Mouse (Mus musculus) lung, embryonic 15.5 days (tissue): ENCODE results near the gene Olfr1410. TPM values are rescaled to one million over a fixed set of nuclear protein-coding genes. Genes with fewer than 3 reads are reported as not detected.
A peak's percentile ranks its signal among the peaks of the same experiment; 100 is the strongest.

Source experiments
- ATAC-seq: fragments of 200-750 bp; cut with Nextera tagmentation; 2 replicates; pipeline ENCODE4 v1.8.0; 2017; ENCODE audit warnings: moderate number of reproducible peaks, borderline replicate concordance; ENCODE audit not compliant: low FRiP score, low TSS enrichment; ENCODE audit errors: extremely low read depth
- H3K27ac ChIP-seq: fragments of 300-500 bp; sonication (generic); 2 replicates; pipeline ENCODE4 v1.5.1; 2015; ENCODE audit warnings: moderate library complexity, mild to moderate bottlenecking, inconsistent platforms
- H3K27me3 ChIP-seq: fragments of 300-500 bp; sonication (generic); 2 replicates; pipeline ENCODE4 v1.6.1; 2015; ENCODE audit warnings: inconsistent platforms
- H3K36me3 ChIP-seq: fragments of 300-500 bp; sonication (generic); 2 replicates; pipeline ENCODE4 v1.6.1; 2015; ENCODE audit warnings: inconsistent platforms
- H3K4me1 ChIP-seq: fragments of 300-500 bp; sonication (generic); 2 replicates; pipeline ENCODE4 v1.6.1; 2015; ENCODE audit warnings: inconsistent platforms
- H3K4me2 ChIP-seq: fragments of 300-500 bp; sonication (generic); 2 replicates; pipeline ENCODE4 v1.6.1; 2015; ENCODE audit warnings: inconsistent platforms, mild to moderate bottlenecking, moderate library complexity
- H3K4me3 ChIP-seq: fragments of 300-500 bp; sonication (generic); 2 replicates; pipeline ENCODE4 v1.5.1; 2015; ENCODE audit warnings: mild to moderate bottlenecking, inconsistent platforms
- H3K9ac ChIP-seq: fragments of 300-500 bp; sonication (generic); 2 replicates; pipeline ENCODE4 v1.6.1; 2015; ENCODE audit warnings: inconsistent platforms
- H3K9me3 ChIP-seq: fragments of 300-500 bp; sonication (generic); 2 replicates; pipeline ENCODE4 v1.6.1; 2016; ENCODE audit warnings: inconsistent platforms
- WGBS: fragments of 180-500 bp; shearing (Covaris S2); methylation state at CpG from one replicate; pipeline ENCODE4 v1.1.7; 2015; 5-methylcytosine and 5-hydroxymethylcytosine counted together
- polyA plus RNA-seq: library from polyadenylated mRNA; unstranded; fragments of >200 nt; fragmentation: Nextera tagmentation; extraction: Ambion mirVana; gene quantifications from 2 replicates; pipeline ENCODE4 v1.2.1, GENCODE M21; 2015

Gene Olfr1410
- polyA plus RNA-seq, 1 experiment from 2014 or later, result not detected

DNA sequence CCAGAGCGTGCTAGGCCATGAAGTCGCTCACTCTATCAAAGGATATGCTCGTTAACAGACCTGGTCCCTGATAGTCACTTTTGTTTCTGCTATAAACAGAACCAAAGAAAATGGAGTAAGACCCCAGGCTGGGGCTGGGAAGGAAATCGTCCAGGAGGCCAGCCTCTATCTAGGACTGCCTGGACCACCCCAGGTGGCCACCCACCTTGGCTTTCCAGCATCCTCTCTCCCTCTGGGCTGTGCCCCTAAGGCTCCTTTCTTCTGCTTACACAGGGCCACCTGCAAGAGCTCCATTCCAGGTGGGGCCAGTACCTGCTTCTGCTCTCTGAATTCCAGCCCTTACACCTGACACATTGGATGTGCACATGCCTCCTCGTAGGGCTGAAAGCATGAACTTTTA is 26.6 kb downstream of the Olfr1410 start:
- Histone ChIP-seq H3K9ac (no peak overlapping the region), H3K27me3 (no peaks in the 10 kb centered on the region), H3K4me1 (no peaks in the 10 kb centered on the region), H3K36me3 (peaks cover 7% of the 10 kb centered on the region; the same call in 1 of the 2 replicates), H3K27ac (no peak overlapping the region), H3K4me3 (no peak overlapping the region), H3K4me2 (no peak overlapping the region), H3K9me3 (no peaks in the 10 kb centered on the region)
- 66% methylated on average over 5 of the region's 5 CpGs for WGBS
- no peak for ATAC-seq

DNA sequence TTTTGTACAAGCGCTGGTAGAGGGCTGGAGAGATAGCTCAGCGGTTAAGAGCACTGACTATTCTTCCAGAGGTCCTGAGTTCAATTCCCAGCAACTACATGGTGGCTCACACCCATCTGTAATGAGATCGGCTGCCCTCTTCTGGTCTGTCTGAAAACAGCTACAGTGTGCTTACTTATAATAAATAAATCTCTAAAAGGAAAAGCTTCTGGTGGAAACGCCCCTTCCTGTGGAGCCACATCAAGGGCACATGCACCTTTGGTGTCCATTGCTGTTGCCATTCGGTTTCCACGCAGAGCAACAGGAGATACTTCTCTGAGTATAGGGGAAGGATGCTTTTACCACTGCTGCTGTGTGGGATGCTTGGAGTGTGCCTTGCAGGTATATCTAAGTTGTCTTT is 27.4 kb downstream of the Olfr1410 start:
- WGBS, result 64% methylated on average over 6 of the region's 6 CpGs
- no peak overlapping the region for H3K27ac ChIP-seq
- no peak for ATAC-seq
- H3K4me1 ChIP-seq, result no peaks in the 10 kb centered on the region
- no peak overlapping the region for H3K9ac ChIP-seq
- H3K27me3 ChIP-seq, result no peaks in the 10 kb centered on the region
- H3K9me3 ChIP-seq, result no peaks in the 10 kb centered on the region
- peaks cover 14% of the 10 kb centered on the region; the same call in 1 of the 2 replicates for H3K36me3 ChIP-seq
- no peak overlapping the region for H3K4me3 ChIP-seq
- H3K4me2 ChIP-seq, result no peak overlapping the region

DNA sequence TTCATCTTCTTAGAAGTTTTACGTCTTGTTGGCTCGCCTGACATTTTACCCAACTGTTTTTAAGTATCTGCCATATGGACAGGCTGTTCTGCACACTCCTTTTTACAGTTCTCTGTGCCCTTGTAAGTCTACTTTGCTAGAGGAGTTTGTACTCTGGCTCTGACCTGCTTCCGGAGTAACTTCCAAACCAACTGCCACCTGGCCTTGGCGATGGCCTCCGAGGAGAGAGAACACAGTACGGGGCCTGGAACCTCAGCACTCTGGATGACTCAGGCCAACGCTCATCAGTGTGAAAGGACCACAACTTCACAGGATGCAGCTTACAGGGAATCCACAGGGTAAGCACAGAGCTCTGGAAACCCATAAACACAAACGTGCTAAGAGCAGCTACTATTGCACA is 28.1 kb downstream of the Olfr1410 start:
- ATAC-seq, result no peak
- Histone ChIP-seq H3K36me3 (peaks cover 17% of the 10 kb centered on the region; the same call in 1 of the 2 replicates), H3K4me3 (no peak overlapping the region), H3K9me3 (no peaks in the 10 kb centered on the region), H3K4me2 (no peak overlapping the region), H3K9ac (no peak overlapping the region), H3K4me1 (no peaks in the 10 kb centered on the region), H3K27ac (no peak overlapping the region), H3K27me3 (no peaks in the 10 kb centered on the region)
- WGBS, result 83% methylated on average over 8 of the region's 8 CpGs

DNA sequence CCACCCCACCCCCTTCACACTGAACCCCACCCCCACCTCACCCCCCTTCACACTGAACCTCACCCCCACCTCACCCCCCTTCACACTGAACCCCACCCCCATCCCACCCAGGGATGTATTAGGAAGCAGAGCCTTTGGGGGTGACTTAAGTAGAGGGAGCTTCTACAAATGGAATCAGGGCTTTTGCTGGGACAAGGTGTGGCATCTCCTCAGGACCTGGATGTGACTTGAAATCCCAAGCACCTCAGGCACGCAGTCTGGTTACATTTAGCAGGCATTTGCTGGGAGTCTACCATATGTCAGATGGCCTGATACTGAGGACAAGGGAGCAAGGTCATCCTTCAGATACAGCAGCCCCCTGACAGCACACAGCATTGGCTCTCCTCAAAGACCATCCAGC is 29.0 kb downstream of the Olfr1410 start:
- Histone ChIP-seq H3K4me2 (no peak overlapping the region), H3K4me3 (no peak overlapping the region), H3K9me3 (no peaks in the 10 kb centered on the region), H3K27ac (no peak overlapping the region), H3K36me3 (peaks cover 22% of the 10 kb centered on the region; the same call in 1 of the 2 replicates), H3K4me1 (no peaks in the 10 kb centered on the region), H3K9ac (no peak overlapping the region), H3K27me3 (no peaks in the 10 kb centered on the region)
- ATAC-seq, result no peak
- WGBS, result 62% methylated on average over 1 of the region's 1 CpGs

DNA sequence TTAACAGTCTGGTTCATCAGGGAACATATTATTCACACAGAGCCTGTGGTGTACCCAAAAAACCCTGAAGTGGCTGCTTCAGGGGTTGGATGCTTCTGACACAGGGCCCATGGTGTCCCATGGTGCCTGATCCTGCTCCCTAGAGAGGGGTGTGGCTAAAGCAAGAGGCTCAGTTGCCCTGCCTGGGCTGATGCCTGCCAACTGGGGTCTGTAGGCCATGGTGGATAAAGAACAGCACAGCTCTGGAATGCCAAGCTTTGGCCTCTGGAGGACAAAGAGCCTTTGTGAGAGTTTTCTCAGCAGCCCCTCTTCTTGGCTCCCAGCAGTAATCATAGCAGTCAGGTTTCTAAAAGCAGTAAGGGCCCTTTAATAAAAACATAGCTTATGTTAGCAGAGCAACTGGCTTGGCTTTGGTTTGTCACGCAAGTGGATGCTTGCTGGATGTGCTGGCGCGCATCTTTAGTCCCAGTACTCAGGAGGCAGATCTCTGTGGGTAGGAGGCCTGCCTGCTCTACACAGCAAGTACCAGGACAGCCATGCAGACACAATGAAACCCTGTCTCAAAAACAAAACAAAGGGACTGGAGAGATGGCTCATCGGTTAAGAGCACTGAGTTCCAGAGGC is 29.5 kb downstream of the Olfr1410 start:
- Histone ChIP-seq H3K9ac (no peak overlapping the region), H3K9me3 (no peaks in the 10 kb centered on the region), H3K4me3 (no peak overlapping the region), H3K4me2 (no peak overlapping the region), H3K27ac (no peak overlapping the region), H3K4me1 (peaks cover 2% of the 10 kb centered on the region; the same call in 1 of the 2 replicates), H3K27me3 (no peaks in the 10 kb centered on the region), H3K36me3 (peaks cover 22% of the 10 kb centered on the region; the same call in 1 of the 2 replicates)
- ATAC-seq, result no peak
- WGBS, result 77% methylated on average over 4 of the region's 4 CpGs

DNA sequence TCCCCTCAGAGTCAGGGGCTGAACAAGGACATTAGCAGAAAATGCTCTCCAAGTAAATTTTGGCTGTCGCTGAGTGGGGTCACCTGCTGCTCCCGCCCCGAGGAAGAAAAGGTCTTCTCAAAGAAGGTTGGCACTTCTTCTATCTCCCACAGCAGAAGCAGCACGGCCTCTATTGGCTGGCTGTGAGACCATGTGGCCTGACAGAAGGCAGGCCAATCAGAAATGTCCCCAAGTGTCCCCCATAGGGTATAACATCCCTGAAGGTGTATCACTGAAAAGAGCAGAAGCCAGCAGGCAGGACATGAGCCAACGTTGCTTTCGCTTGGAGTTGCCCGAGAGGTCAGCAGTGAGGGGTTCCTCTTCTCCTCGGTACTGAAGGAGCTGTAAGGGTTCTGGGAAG is 30.4 kb downstream of the Olfr1410 start:
- no peaks in the 10 kb centered on the region for H3K9me3 ChIP-seq
- ATAC-seq, result no peak
- WGBS, result 81% methylated on average over 8 of the region's 8 CpGs
- no peak overlapping the region for H3K27ac ChIP-seq
- H3K36me3 ChIP-seq, result peaks cover 22% of the 10 kb centered on the region; the same call in 1 of the 2 replicates
- H3K4me2 ChIP-seq, result no peak overlapping the region
- H3K4me3 ChIP-seq, result no peak overlapping the region
- H3K9ac ChIP-seq, result no peak overlapping the region
- peaks cover 11% of the 10 kb centered on the region for H3K4me1 ChIP-seq
- no peaks in the 10 kb centered on the region for H3K27me3 ChIP-seq

DNA sequence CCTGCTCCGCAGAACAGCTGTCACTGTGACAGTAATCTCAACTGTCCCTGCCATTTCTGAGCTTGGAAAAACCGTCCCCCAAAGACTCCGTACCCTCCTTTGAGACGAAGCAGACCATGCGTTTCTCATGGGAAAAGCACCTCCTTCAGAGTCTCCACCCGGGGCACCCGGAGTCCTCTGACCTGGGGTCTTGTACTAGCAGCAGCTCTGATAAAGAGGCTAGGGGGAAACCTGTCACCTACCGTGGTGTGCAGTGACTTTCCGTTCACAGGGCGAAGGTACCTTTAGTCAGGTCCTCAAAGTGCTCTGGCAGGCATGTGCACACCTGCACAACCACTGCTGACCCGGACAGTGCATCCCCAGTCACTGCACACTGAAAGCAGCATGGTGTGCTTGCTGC is 31.1 kb downstream of the Olfr1410 start:
- H3K4me1 ChIP-seq, result peaks cover 14% of the 10 kb centered on the region
- WGBS, result 90% methylated on average over 11 of the region's 11 CpGs
- H3K4me2 ChIP-seq, result no peak overlapping the region
- H3K9ac ChIP-seq, result no peak overlapping the region
- no peak overlapping the region for H3K4me3 ChIP-seq
- no peak for ATAC-seq
- no peaks in the 10 kb centered on the region for H3K27me3 ChIP-seq
- H3K9me3 ChIP-seq, result no peaks in the 10 kb centered on the region
- peaks cover 22% of the 10 kb centered on the region; the same call in 1 of the 2 replicates for H3K36me3 ChIP-seq
- no peak overlapping the region for H3K27ac ChIP-seq

DNA sequence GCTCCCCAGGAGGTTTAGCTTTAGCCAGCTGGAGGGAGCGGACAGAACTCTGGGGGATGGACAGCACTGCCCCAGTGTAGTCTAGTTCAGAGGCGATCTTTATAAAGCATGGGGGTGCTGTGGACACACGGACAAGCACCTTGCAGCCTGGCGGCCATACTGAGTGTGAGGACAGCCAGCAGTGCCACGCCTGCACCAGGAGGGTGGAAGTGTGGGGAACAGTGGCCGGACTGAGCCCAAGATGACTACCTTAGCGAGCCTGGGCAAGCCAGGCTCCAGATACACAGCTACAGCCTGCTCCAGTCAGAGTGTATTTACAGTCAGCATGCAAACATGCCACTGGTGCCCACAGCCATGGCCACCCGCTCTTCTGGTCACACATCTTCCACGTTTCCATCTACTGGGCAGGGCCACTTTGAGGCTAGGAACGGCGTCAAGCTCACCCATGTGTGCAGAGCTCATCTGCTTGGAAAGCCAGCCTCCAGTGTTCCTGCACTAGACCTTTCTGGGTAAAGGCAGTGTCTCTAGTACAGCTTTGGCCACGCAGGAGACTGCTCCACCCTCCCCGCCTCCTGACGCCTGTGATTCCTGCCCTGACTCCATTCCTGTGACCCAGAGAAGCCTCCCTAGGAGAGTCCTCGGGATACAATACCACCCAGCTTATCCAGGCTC is 32.1 kb downstream of the Olfr1410 start:
- Histone ChIP-seq H3K27ac (no peak overlapping the region), H3K9me3 (no peaks in the 10 kb centered on the region), H3K4me2 (no peak overlapping the region), H3K4me1 (peaks cover 20% of the 10 kb centered on the region), H3K27me3 (no peaks in the 10 kb centered on the region), H3K36me3 (peaks cover 22% of the 10 kb centered on the region; the same call in 1 of the 2 replicates), H3K4me3 (no peak overlapping the region), H3K9ac (no peak overlapping the region)
- 91% methylated on average over 15 of the region's 15 CpGs for WGBS
- ATAC-seq, result no peak

DNA sequence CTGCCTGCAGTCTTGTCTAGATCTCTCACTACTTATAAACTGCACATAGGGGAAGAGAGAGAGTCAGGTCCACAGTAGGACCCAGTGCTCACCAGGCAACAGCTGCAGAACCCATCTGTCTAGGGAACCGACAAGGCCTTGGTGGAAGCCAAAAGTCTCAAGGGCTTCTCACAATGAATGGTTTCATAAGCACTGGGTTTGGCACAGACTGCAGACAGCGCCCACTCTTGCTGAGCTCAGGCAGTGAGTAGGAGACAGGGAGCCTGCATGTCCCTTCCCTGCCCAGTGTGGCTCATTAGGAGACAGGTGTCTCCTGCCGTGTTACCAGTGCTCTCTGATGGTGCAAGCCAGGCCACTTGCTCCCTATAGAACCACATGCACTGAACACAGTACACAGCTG is 32.6 kb downstream of the Olfr1410 start:
- WGBS, result 75% methylated on average over 3 of the region's 3 CpGs
- H3K27ac ChIP-seq, result no peak overlapping the region
- no peaks in the 10 kb centered on the region for H3K27me3 ChIP-seq
- H3K9ac ChIP-seq, result no peak overlapping the region
- H3K4me3 ChIP-seq, result no peak overlapping the region
- peaks cover 22% of the 10 kb centered on the region; the same call in 1 of the 2 replicates for H3K36me3 ChIP-seq
- peaks cover 20% of the 10 kb centered on the region for H3K4me1 ChIP-seq
- no peaks in the 10 kb centered on the region for H3K9me3 ChIP-seq
- no peak for ATAC-seq
- H3K4me2 ChIP-seq, result no peak overlapping the region

DNA sequence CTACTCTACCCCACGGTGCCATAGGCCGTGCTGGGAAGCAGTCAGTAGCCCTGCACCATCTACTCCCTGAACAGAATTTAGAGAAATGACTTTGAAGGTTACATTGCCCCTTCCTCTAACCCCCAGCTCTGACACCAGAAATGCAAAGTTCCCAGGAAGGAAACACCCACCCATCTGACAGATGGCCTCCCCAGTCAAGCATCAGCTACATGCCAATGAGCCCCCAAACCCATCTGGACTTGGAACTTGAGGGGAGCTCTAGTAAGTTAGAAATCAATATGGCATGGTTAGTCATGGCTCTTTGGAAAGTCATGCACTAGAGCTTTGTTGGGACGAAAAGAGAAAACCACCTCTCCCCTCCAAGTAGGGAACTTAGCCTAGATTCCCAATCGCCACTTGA is 33.2 kb downstream of the Olfr1410 start:
- no peak overlapping the region for H3K27ac ChIP-seq
- no peak for ATAC-seq
- H3K9ac ChIP-seq, result no peak overlapping the region
- no peaks in the 10 kb centered on the region for H3K9me3 ChIP-seq
- H3K4me1 ChIP-seq, result peaks cover 20% of the 10 kb centered on the region
- peaks cover 22% of the 10 kb centered on the region; the same call in 1 of the 2 replicates for H3K36me3 ChIP-seq
- no peak overlapping the region for H3K4me3 ChIP-seq
- H3K4me2 ChIP-seq, result no peak overlapping the region
- 93% methylated on average over 4 of the region's 4 CpGs for WGBS
- no peaks in the 10 kb centered on the region for H3K27me3 ChIP-seq

DNA sequence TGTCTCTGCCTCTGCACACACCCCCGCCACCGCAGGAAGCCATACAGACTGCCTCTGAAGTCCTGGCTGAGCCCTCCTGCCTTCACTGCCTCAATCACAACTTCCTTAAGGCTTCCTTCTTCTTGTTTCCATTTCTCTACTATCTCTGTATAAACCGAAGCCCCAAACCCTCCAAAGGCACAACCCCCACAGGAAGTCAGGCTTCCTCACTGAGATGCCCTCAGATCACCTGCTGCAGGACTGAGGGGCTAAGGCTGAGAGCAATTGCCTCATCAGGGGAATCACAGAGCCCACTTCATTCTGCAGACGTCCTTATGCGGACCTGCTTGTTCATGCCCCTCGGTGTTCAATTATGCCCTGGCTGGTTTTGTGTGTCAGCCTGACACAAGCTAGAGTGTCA is 34.8 kb downstream of the Olfr1410 start:
- Histone ChIP-seq H3K4me1 (peaks cover 20% of the 10 kb centered on the region), H3K9me3 (no peaks in the 10 kb centered on the region), H3K4me2 (peak overlapping the region; percentile 84), H3K27ac (no peak overlapping the region), H3K27me3 (no peaks in the 10 kb centered on the region), H3K9ac (no peak overlapping the region), H3K36me3 (peaks cover 22% of the 10 kb centered on the region; the same call in 1 of the 2 replicates), H3K4me3 (no peak overlapping the region)
- WGBS, result 82% methylated on average over 6 of the region's 6 CpGs
- ATAC-seq, result no peak

DNA sequence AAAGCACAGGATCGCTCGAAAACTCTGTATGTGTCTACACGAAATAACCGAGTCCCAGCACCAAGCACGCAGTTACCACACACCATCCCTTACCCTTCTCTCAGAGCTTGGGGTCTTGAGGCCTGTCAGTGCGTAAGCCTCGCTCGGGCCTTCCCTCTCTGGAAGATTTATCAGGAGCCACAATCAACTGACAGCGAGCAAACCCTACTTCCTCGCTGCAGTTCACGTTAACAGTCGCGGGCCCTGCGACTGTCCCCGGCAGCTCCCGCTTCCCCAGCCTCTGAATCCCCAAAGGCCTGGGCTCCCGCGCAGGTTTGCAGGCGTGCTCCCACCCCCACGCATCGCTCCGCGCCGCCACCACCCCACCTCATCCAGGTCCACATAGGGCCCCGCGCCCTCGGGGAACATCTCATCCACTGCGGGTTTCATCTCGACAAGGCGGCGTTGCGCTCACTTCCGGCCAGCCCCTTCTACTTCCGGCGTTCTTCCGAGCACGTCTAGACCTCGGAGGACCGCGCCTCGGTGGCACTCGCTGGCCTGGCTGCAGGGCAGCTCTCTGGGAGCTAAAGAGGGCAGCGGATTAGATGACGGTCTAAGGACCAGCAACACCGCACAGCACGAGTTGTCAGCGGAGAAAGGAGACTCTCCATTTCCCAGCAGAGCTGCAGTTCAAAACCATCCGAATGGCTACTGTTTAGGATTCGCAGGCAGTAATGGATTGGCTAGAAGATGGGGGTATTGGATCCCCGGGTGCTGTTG is 36.1 kb downstream of the Olfr1410 start, which contains the start of gene Cops9:
Cops9 (minus strand) TSS at position 472 of the 759 bp plus-strand sequence.
- peak; percentile 94 for ATAC-seq
- Histone ChIP-seq H3K27ac (peak within 1 kb of the TSS; percentile 56), H3K27me3 (no peaks in the 10 kb centered on the region; the same call in 1 of the 2 replicates), H3K9ac (peak within 1 kb of the TSS; percentile 98), H3K4me2 (peak within 1 kb of the TSS; percentile 84), H3K4me3 (peak within 1 kb of the TSS; percentile 99), H3K9me3 (no peaks in the 10 kb centered on the region), H3K36me3 (peaks cover 16% of the 10 kb centered on the region; the same call in 1 of the 2 replicates), H3K4me1 (peaks cover 20% of the 10 kb centered on the region)
- WGBS, result 1% methylated on average over 50 of the region's 50 CpGs
